Mouse (Mus musculus): ENCODE results near the gene Gsta1. TPM values are rescaled to one million over a fixed set of nuclear protein-coding genes. Genes with fewer than 3 reads are reported as not detected.
"Not testable (repeated sequence)": the region's sequence is repeated elsewhere in the genome, so short reads cannot be mapped to it uniquely, and the experiment has no call there.

Gsta1 gene
- polyA plus RNA-seq, 1 experiment from 2014 or later = not detected

DNA sequence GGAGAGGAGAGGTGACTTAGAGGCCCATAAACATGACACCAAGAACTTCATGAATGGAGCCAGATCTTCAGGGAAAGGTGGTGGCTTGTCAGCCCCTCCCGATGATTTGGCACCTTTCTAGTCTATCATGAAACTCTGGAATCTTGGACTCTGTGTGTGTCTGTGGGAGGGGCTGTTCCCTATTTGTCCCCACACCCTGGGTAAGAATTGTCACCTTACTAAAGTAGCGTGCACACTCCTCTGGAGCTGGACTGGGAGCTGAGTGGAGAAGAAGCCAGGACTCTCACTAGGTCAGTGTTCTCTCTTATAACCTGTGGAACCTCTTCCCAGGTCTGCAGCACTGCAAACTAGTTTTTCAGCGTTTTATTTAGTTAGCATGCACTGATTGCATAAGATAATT lies 26.5 kb downstream of the Gsta1 start, which contains the start of gene Gm3776:
TSS of gene Gm3776 (plus strand) at position 216 of the 400 bp plus-strand sequence.
- not testable (repeated sequence) for H3K9ac ChIP-seq; ATAC-seq (ENCODE audit: low FRiP score, low read depth); H3K9me3 ChIP-seq; H3K27ac ChIP-seq; H3K27me3 ChIP-seq (replicated peaks); H3K4me3 ChIP-seq; H3K4me1 ChIP-seq; H3K4me2 ChIP-seq (replicated peaks); H3K36me3 ChIP-seq
- 77% methylated on average over 2 of the region's 3 CpGs for WGBS

- not testable (repeated sequence) for H3K4me3 ChIP-seq; H3K27me3 ChIP-seq (replicated peaks); H3K36me3 ChIP-seq; H3K9ac ChIP-seq; H3K27ac ChIP-seq; H3K4me1 ChIP-seq; H3K4me2 ChIP-seq (replicated peaks); H3K9me3 ChIP-seq
- peak; percentile 48; the same call in 1 of the 2 replicates for ATAC-seq (ENCODE audit: low FRiP score, low read depth)
- 0% methylated on average over 1 of the region's 6 CpGs for WGBS
These were observed 29.2 kb downstream of the Gsta1 start for GRCm38 (mm10) chr9:78259688-78260087.

DNA sequence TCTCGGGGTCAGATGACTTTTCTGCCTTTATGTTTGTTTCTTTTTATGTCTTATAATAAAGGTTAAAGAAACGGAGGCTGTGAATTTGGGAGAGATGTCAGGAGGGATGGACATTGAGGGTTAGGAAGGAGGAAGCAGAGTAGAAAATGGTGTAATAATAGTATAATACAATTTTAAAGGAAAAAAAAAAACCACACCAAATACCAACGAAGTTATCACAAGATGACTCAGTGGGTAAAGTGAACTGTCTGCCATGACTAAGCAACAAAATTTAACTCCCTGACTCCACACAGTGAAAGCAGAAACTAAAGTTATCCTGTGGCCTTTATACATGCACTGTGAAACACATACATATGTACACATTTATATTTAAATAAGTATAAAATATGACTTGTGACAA lies 40.5 kb downstream of the Gsta1 start:
- not testable (repeated sequence) for H3K4me2 ChIP-seq (replicated peaks); ATAC-seq (ENCODE audit: low FRiP score, low read depth); H3K4me1 ChIP-seq; H3K4me3 ChIP-seq; H3K9ac ChIP-seq; H3K27me3 ChIP-seq (replicated peaks); H3K9me3 ChIP-seq; H3K27ac ChIP-seq; H3K36me3 ChIP-seq
- WGBS = 85% methylated on average over 3 of the region's 3 CpGs

DNA sequence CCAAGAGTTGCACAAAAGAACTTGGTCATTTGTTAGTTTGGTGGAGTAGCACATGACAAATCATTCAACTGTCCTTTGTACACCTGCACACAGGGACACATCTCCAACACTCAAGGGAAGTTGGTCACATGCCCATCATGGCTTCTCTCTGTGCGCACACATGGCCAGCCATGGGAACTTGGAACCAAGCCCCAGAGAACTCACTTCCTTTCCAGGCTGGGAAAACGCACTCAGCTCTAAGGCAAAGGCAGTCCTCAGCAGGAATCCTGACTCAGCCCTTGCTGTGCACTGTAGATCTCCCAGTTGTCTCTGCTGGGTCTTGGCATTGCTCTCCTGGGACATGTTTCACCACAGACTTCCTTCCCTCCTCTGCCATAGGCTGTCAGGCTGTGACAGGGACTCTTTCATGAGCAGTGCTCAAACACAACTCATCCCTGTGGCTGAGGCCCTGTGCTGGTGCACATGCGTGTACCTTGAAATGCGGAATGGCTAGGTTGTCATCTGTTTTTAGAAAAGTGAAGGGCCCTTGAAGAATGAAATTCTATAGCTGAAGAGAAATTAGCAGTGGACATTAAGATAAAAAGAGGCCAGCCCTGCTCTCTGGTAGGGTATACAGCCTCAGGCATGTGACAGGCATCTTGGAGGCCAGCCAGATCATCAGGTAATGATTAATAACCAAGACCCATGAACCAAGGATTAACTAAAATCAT lies 51.7 kb downstream of the Gsta1 start:
- H3K27ac ChIP-seq; H3K9me3 ChIP-seq; H3K4me1 ChIP-seq; ATAC-seq (ENCODE audit: low FRiP score, low read depth); H3K4me2 ChIP-seq (replicated peaks); H3K9ac ChIP-seq; H3K27me3 ChIP-seq (replicated peaks); H3K36me3 ChIP-seq; H3K4me3 ChIP-seq: not testable (repeated sequence)
- WGBS = 88% methylated on average over 4 of the region's 4 CpGs

- not testable (repeated sequence) for H3K4me1 ChIP-seq; H3K4me2 ChIP-seq (replicated peaks); H3K27ac ChIP-seq; H3K36me3 ChIP-seq; H3K4me3 ChIP-seq; H3K27me3 ChIP-seq (replicated peaks); H3K9ac ChIP-seq; H3K9me3 ChIP-seq; ATAC-seq (ENCODE audit: low FRiP score, low read depth)
- WGBS = 82% methylated on average over 1 of the region's 1 CpGs
These were observed 58.6 kb downstream of the Gsta1 start for GRCm38 (mm10) chr9:78289063-78289462.

- not testable (repeated sequence) for H3K4me1 ChIP-seq; ATAC-seq (ENCODE audit: low FRiP score, low read depth); H3K4me2 ChIP-seq (replicated peaks); H3K9ac ChIP-seq; H3K9me3 ChIP-seq; H3K4me3 ChIP-seq; H3K27ac ChIP-seq; H3K27me3 ChIP-seq (replicated peaks); H3K36me3 ChIP-seq
- WGBS = 80% methylated on average over 3 of the region's 3 CpGs
These were observed 59.3 kb downstream of the Gsta1 start, which contains the start of gene Gm10639 for GRCm38 (mm10) chr9:78289723-78290122. Gene Gm10639, plus strand, starts transcription at chr9:78289923.

Other genes starting within 250 kb of the Gsta1 start
- gene Gcm1, start 178.7 kb upstream of the Gsta1 start, polyA plus RNA-seq (2016; fragmentation: Nextera tagmentation; extraction: Ambion mirVana) = not detected in 2 replicates
- gene Fbxo9, start 121.6 kb upstream of the Gsta1 start, polyA plus RNA-seq (2016; fragmentation: Nextera tagmentation; extraction: Ambion mirVana) = 48.0 and 53.4 TPM in 2 replicates
- 37.2 and 39.7 TPM in 2 replicates for gene Ick, start 121.5 kb upstream of the Gsta1 start, polyA plus RNA-seq (2016; fragmentation: Nextera tagmentation; extraction: Ambion mirVana)
- gene Gsta4, start 47.9 kb upstream of the Gsta1 start, polyA plus RNA-seq (2016; fragmentation: Nextera tagmentation; extraction: Ambion mirVana) = 40.2 and 40.3 TPM in 2 replicates
- gene Gm3776, start 26.5 kb downstream of the Gsta1 start, polyA plus RNA-seq (2016; fragmentation: Nextera tagmentation; extraction: Ambion mirVana) = not detected in 2 replicates
- not detected in 2 replicates for gene Gm10639, start 59.3 kb downstream of the Gsta1 start, polyA plus RNA-seq (2016; fragmentation: Nextera tagmentation; extraction: Ambion mirVana)
- not detected in 2 replicates for gene Omt2a, start 84.1 kb downstream of the Gsta1 start, polyA plus RNA-seq (2016; fragmentation: Nextera tagmentation; extraction: Ambion mirVana)
- not detected in 2 replicates for gene Omt2b, start 96.9 kb downstream of the Gsta1 start, polyA plus RNA-seq (2016; fragmentation: Nextera tagmentation; extraction: Ambion mirVana)
- not detected in 2 replicates for gene Gsta2, start 125.1 kb downstream of the Gsta1 start, polyA plus RNA-seq (2016; fragmentation: Nextera tagmentation; extraction: Ambion mirVana)
- 0.70 TPM in 1 of 2 replicates, not detected in the other for gene Dppa5a, start 137.5 kb downstream of the Gsta1 start, polyA plus RNA-seq (2016; fragmentation: Nextera tagmentation; extraction: Ambion mirVana)
- 2.1 and 2.3 TPM in 2 replicates for gene Ooep, start 148.1 kb downstream of the Gsta1 start, polyA plus RNA-seq (2016; fragmentation: Nextera tagmentation; extraction: Ambion mirVana)
- gene Ddx43, start 165.1 kb downstream of the Gsta1 start, polyA plus RNA-seq (2016; fragmentation: Nextera tagmentation; extraction: Ambion mirVana) = 0.32 and 0.39 TPM in 2 replicates
- gene Cgas, start 212.6 kb downstream of the Gsta1 start, polyA plus RNA-seq (2016; fragmentation: Nextera tagmentation; extraction: Ambion mirVana) = 0.73 and 1.3 TPM in 2 replicates
- gene Mto1, start 217.6 kb downstream of the Gsta1 start, polyA plus RNA-seq (2016; fragmentation: Nextera tagmentation; extraction: Ambion mirVana) = 25.6 and 26.5 TPM in 2 replicates
- 0.78 and 1.2 TPM in 2 replicates for gene Gm17324, start 218.1 kb downstream of the Gsta1 start, polyA plus RNA-seq (2016; fragmentation: Nextera tagmentation; extraction: Ambion mirVana)

Data from neural tube, embryonic 12.5 days (tissue).